Mouse (Mus musculus) CH12.LX (cell line): ENCODE measurements at regions not wholly inside any gene's neighbourhood (a gene's known extent, or its start where the extent isn't known, plus 50 kb on each side); places are given as distances from the start of the nearest gene placed in this dataset.

ENCODE experiments used
- BHLHE40 ChIP-seq: IDR thresholded peaks from 2 replicates; pipeline ENCODE4 v1.6.1; 2011; ENCODE audit warnings: mild to moderate bottlenecking, low read depth, low read length, improper control_type of control experiment
- CTCF ChIP-seq, 2 experiments: IDR thresholded peaks in 1 of 2; conservative IDR thresholded peaks in 1 of 2; 2 replicates each; pipeline ENCODE4 v1.5.1; 2011 to 2012; ENCODE audit warnings: low read depth in 2 of 2, low read length in 2 of 2, improper control_type of control experiment in 1 of 2, inconsistent platforms in 1 of 2, mild to moderate bottlenecking in 1 of 2, moderate library complexity in 1 of 2
- EP300 ChIP-seq: IDR thresholded peaks from 2 replicates; pipeline ENCODE4 v1.6.1; 2011; ENCODE audit warnings: low read length, improper control_type of control experiment
- HCFC1 ChIP-seq: IDR thresholded peaks from 2 replicates; pipeline ENCODE4 v1.6.1; 2012; ENCODE audit warnings: low read depth, mild to moderate bottlenecking, inconsistent platforms, low read length, improper control_type of control experiment
- MAX ChIP-seq: IDR thresholded peaks from 2 replicates; pipeline ENCODE4 v1.6.1; 2011; ENCODE audit warnings: low read length, improper control_type of control experiment
- POLR2A ChIP-seq: IDR thresholded peaks from 2 replicates; pipeline ENCODE4 v1.6.1; 2011; ENCODE audit warnings: low read depth, mild to moderate bottlenecking, improper control_type of control experiment, low read length
- RAD21 ChIP-seq: IDR thresholded peaks from 2 replicates; pipeline ENCODE4 v1.6.1; 2011; ENCODE audit warnings: low read depth, mild to moderate bottlenecking, low read length, improper control_type of control experiment, moderate library complexity
- USF2 ChIP-seq: conservative IDR thresholded peaks from 2 replicates; pipeline ENCODE4 v1.6.1; 2011; ENCODE audit warnings: low read depth, low read length, improper control_type of control experiment
- ZC3H11A ChIP-seq: IDR thresholded peaks from 2 replicates; pipeline ENCODE4 v1.6.1; 2012; ENCODE audit warnings: low read depth, mild to moderate bottlenecking, inconsistent platforms, low read length, improper control_type of control experiment
- ZNF384 ChIP-seq: IDR thresholded peaks from 2 replicates; pipeline ENCODE4 v1.6.1; 2012; ENCODE audit warnings: low read depth, low read length, improper control_type of control experiment, inconsistent platforms

GRCm38 (mm10) chr12:92200602-92201001, 351.6 kb upstream of the Sel1l start:
- no peak for TF ChIP-seq POLR2A
- TF ChIP-seq RAD21, result no peak
- no peak for TF ChIP-seq CTCF (conservative IDR thresholded peaks at IDR 0.05 in 1 of 2, IDR thresholded peaks at IDR 0.05 in 1 of 2; ENCODE audit: low read depth in 2 of 2, low read length in 2 of 2)
- no peak for TF ChIP-seq ZNF384
- TF ChIP-seq ZC3H11A, result no peak
- TF ChIP-seq MAX, result no peak
- TF ChIP-seq EP300, result no peak
- TF ChIP-seq HCFC1, result no peak
- TF ChIP-seq BHLHE40, result no peak
- TF ChIP-seq USF2, result no peak
